Mouse (Mus musculus): ENCODE measurements around the gene Gm17374. TPM values are rescaled to one million over a fixed set of nuclear protein-coding genes. Genes with fewer than 3 reads are reported as not detected.

Gm17374 gene
- polyA plus RNA-seq (2012; rRNA removed), result not detected in 2 replicates

GRCm38 (mm10) chr2:140151743-140152142, at the start of gene Gm17374:
TSS of gene Gm17374 (plus strand) at chr2:140152043.

GRCm38 (mm10) chr2:140170127-140170802, 18.4 kb downstream of the Gm17374 start, which contains the start of the genes Esf1 and Ndufaf5:
TSS of gene Esf1 (minus strand) at chr2:140170564.
TSS of gene Ndufaf5 (plus strand) at chr2:140170649.

Other genes with a start within 250 kb of the Gm17374 start
- 10.0 and 11.1 TPM in 2 replicates for gene Tasp1, start 85.2 kb upstream of the Gm17374 start, polyA plus RNA-seq (2012; rRNA removed)
- gene Esf1, start 18.5 kb downstream of the Gm17374 start, polyA plus RNA-seq (2012; rRNA removed), result 10.6 and 11.5 TPM in 2 replicates
- gene Ndufaf5, start 18.6 kb downstream of the Gm17374 start, polyA plus RNA-seq (2012; rRNA removed), result 29.9 and 32.5 TPM in 2 replicates
- gene Sel1l2, start 237.7 kb downstream of the Gm17374 start, polyA plus RNA-seq (2012; rRNA removed), result not detected in 2 replicates
- gene Macrod2, start 243.3 kb downstream of the Gm17374 start, polyA plus RNA-seq (2012; rRNA removed), result 25.8 and 27.8 TPM in 2 replicates

Data from central nervous system, embryonic 14 days (tissue).